Mouse (Mus musculus): Measurements from ENCODE around the gene Ubald2. TPM values are rescaled to one million over a fixed set of nuclear protein-coding genes. Genes with fewer than 3 reads are reported as not detected.

Gene Ubald2
- 91.3 and 135 TPM in 2 replicates for polyA plus RNA-seq (2012; rRNA removed)

DNA sequence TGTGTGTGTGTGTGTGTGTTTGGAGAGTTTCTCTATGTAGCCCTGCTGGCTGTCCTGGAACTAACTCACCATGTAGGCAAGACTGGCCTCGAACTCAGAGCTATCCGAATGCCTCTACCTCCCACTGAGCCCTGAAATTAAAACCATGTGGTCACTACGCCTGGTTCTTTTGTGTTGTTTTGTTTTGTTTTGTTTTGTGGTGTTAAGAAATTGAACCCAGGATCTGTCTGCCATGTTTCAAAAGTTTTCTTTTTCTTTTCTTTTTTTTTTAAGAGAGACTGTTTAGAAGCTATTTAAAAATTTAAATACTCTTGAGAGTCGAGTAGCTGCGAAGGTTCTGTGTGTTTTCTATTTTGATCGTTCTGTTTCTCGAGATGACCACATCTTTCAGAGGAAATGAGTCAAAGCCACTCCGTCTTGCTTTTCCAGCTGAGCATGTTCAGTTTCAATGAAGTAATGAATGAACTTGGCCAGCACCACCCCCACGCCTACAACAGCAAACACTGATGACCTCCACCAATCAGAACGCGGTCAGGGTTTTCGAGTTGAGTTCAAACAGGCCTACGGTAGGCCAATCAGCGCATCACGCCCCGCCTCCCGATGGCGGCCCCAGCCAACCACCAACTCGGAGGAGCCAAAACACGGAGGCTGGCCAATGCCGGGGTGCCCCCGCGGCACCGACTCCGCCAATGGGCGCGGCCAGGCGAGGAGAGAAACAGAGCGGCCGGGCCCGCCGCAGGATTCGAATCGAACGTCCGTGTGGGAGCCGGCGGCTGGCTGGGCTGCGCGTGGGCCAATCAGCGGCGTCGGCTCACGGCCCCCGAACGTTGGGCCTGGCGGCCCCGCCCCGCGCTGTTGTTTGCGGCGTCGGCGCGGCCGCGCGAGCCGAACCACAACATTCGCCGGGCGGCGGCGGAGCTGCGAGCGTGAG is at the start of gene Ubald2:
TSS of gene Ubald2 (plus strand) at position 739 of the 931 bp plus-strand sequence.

DNA sequence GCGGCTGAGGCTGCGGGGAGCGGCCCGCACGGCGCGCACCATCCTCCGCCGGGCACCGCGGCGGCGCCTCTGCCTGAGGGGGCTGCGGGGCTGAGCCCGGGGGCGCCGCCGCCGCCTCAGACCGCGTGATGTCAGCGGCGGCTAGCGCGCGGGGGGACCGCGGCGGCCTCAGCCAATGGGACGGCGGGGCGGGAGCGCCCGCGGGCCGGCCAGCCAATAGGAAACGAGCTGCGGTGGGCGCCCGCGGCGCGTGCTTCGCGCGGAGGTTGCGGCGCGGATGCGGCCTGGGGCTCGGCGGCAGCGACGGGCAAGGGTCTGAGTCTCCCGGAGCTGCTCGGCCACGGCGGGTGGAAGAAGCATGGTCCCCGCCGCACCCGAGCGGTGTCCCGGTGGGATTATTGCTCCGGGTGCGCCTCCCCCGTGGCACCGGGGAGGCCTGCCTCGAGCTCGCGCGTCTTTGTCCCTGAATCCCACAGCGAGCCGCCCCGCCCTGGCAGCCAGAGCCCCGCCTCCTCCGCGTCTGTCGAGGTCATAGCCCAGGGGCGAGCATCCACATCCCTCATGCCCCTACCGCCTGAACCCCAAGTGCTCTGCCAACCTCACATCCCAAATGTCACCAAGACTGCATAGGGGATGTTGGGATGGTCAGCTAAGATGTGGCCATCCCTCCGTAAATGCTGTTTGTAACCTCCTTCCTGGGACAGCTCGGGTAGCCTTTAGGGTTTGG is 20.8 kb upstream of the Ubald2 start, which contains the start of gene Rnf157:
TSS of gene Rnf157 (minus strand) at position 129 of the 727 bp plus-strand sequence.

GRCm38 (mm10) chr11:116466141-116466540 is 32.2 kb downstream of the Ubald2 start, which contains the start of gene Qrich2:
Gene Qrich2 (minus strand): TSS chr11:116466241.

Other genes with a start within 250 kb of the Ubald2 start
- gene Ten1, start 235.2 kb upstream of the Ubald2 start, polyA plus RNA-seq (2012; rRNA removed), result 39.9 and 49.1 TPM in 2 replicates
- gene Acox1, start 235.0 kb upstream of the Ubald2 start, polyA plus RNA-seq (2012; rRNA removed), result 25.4 and 35.0 TPM in 2 replicates
- gene Evpl, start 196.0 kb upstream of the Ubald2 start, polyA plus RNA-seq (2012; rRNA removed), result 0.63 and 0.73 TPM in 2 replicates
- gene Srp68, start 159.9 kb upstream of the Ubald2 start, polyA plus RNA-seq (2012; rRNA removed), result 90.9 and 101 TPM in 2 replicates
- gene Galr2, start 153.2 kb upstream of the Ubald2 start, polyA plus RNA-seq (2012; rRNA removed), result 0.21 and 0.23 TPM in 2 replicates
- 56.4 and 74.6 TPM in 2 replicates for gene Exoc7, start 126.9 kb upstream of the Ubald2 start, polyA plus RNA-seq (2012; rRNA removed)
- 6.3 and 10.8 TPM in 2 replicates for gene Foxj1, start 98.7 kb upstream of the Ubald2 start, polyA plus RNA-seq (2012; rRNA removed)
- gene Rnf157, start 21.1 kb upstream of the Ubald2 start, polyA plus RNA-seq (2012; rRNA removed), result 16.4 and 30.4 TPM in 2 replicates
- gene Qrich2, start 32.1 kb downstream of the Ubald2 start, polyA plus RNA-seq (2012; rRNA removed), result 0.12 and 0.14 TPM in 2 replicates
- 106 and 131 TPM in 2 replicates for gene Prpsap1, start 60.1 kb downstream of the Ubald2 start, polyA plus RNA-seq (2012; rRNA removed)
- gene Sphk1, start 96.8 kb downstream of the Ubald2 start, polyA plus RNA-seq (2012; rRNA removed), result 7.0 and 10.9 TPM in 2 replicates
- gene Ube2o, start 147.4 kb downstream of the Ubald2 start, polyA plus RNA-seq (2012; rRNA removed), result 34.7 and 36.3 TPM in 2 replicates
- gene Aanat, start 152.3 kb downstream of the Ubald2 start, polyA plus RNA-seq (2012; rRNA removed), result 0.18 and 0.27 TPM in 2 replicates
- gene Rhbdf2, start 192.9 kb downstream of the Ubald2 start, polyA plus RNA-seq (2012; rRNA removed), result 2.6 and 6.7 TPM in 2 replicates
- gene Prcd, start 219.4 kb downstream of the Ubald2 start, polyA plus RNA-seq (2012; rRNA removed), result 0.23 and 0.32 TPM in 2 replicates
- gene Cygb, start 220.2 kb downstream of the Ubald2 start, polyA plus RNA-seq (2012; rRNA removed), result 2.0 and 3.7 TPM in 2 replicates

All from central nervous system, embryonic 11.5 days (tissue).